Mouse (Mus musculus) intestine, embryonic 14.5 days (tissue): Measurements from ENCODE around the gene Tmub2. TPM values are rescaled to one million over a fixed set of nuclear protein-coding genes. Genes with fewer than 3 reads are reported as not detected.

Source experiments
- ATAC-seq: fragments of 200-750 bp; cut with Nextera tagmentation; replicated peaks from 2 replicates; pipeline ENCODE4 v1.8.0; 2017; ENCODE audit warnings: low read depth, moderate number of reproducible peaks, moderate TSS enrichment, moderate library complexity; ENCODE audit not compliant: low FRiP score, low TSS enrichment
- DNase-seq: peaks from one replicate; pipeline ENCODE4 v3.0.0-alpha.2; 2018; ENCODE audit warnings: low spot score
- H3K27ac ChIP-seq: fragments of 300-500 bp; sonication (generic); 2 replicates; pipeline ENCODE4 v1.5.1; 2014; ENCODE audit warnings: low read depth, mild to moderate bottlenecking, control low read depth
- H3K27me3 ChIP-seq: fragments of 300-500 bp; sonication (generic); replicated peaks from 2 replicates; pipeline ENCODE4 v1.6.1; 2014; ENCODE audit warnings: low read length, control low read depth; ENCODE audit not compliant: control insufficient read depth, insufficient read depth
- H3K36me3 ChIP-seq: fragments of 300-500 bp; sonication (generic); 2 replicates; pipeline ENCODE4 v1.6.1; 2014; ENCODE audit warnings: low read length, control low read depth; ENCODE audit not compliant: control insufficient read depth, insufficient read depth
- H3K4me1 ChIP-seq: fragments of 300-500 bp; sonication (generic); replicated peaks from 2 replicates; pipeline ENCODE4 v1.6.1; 2014; ENCODE audit warnings: low read length, control low read depth, mixed read lengths; ENCODE audit not compliant: control insufficient read depth, insufficient read depth
- H3K4me2 ChIP-seq: fragments of 300-500 bp; sonication (generic); 2 replicates; pipeline ENCODE4 v1.6.1; 2014; ENCODE audit warnings: low read length
- H3K4me3 ChIP-seq: fragments of 300-500 bp; sonication (generic); 2 replicates; pipeline ENCODE4 v1.5.1; 2014; ENCODE audit warnings: low read depth, low read length, control low read depth, mixed read lengths
- H3K9ac ChIP-seq: fragments of 300-500 bp; sonication (generic); 2 replicates; pipeline ENCODE4 v1.6.1; 2014; ENCODE audit warnings: mild to moderate bottlenecking, low read length
- H3K9me3 ChIP-seq: fragments of 300-500 bp; sonication (generic); 2 replicates; pipeline ENCODE4 v1.6.1; 2016; ENCODE audit warnings: low read length, control low read depth; ENCODE audit not compliant: control insufficient read depth
- WGBS: fragments of 180-500 bp; shearing (Covaris S2); extraction: QIAGEN DNeasy Blood & Tissue Kit; methylation state at CpG from one replicate; pipeline ENCODE4 v1.1.7; 2014; 5-methylcytosine and 5-hydroxymethylcytosine counted together
- polyA plus RNA-seq: library from polyadenylated mRNA; unstranded; fragments of >200 nt; fragmentation: Nextera tagmentation; extraction: Ambion mirVana; gene quantifications from 2 replicates; pipeline ENCODE4 v1.2.1, GENCODE M21; 2014

Gene Tmub2
- polyA plus RNA-seq, 1 experiment from 2014 or later, result 50.5 TPM

GRCm38 (mm10) chr11:102305359-102305758 lies 20.6 kb downstream of the Tmub2 start:
- WGBS, result 68% methylated on average over 3 of the region's 3 CpGs
- H3K4me1 ChIP-seq, result peaks cover 11% of the 10 kb centered on the region
- no peak overlapping the region for H3K4me2 ChIP-seq

GRCm38 (mm10) chr11:102308104-102308503 lies 23.4 kb downstream of the Tmub2 start:
- Histone ChIP-seq H3K4me3 (no peak overlapping the region), H3K4me2 (no peak overlapping the region), H3K9me3 (no peaks in the 10 kb centered on the region), H3K9ac (no peak overlapping the region), H3K4me1 (peaks cover 18% of the 10 kb centered on the region), H3K36me3 (peaks cover 64% of the 10 kb centered on the region), H3K27me3 (no peaks in the 10 kb centered on the region), H3K27ac (no peak overlapping the region)
- DNase-seq (no peak), ATAC-seq (no peak)
- 84% methylated on average over 9 of the region's 9 CpGs for WGBS

More at GRCm38 (mm10) chr11:102305359-102305758, 20.6 kb downstream of the Tmub2 start:
- peaks cover 43% of the 10 kb centered on the region for H3K36me3 ChIP-seq
- H3K4me3 ChIP-seq, result no peak overlapping the region
- no peak for ATAC-seq
- no peaks in the 10 kb centered on the region for H3K27me3 ChIP-seq
- H3K9ac ChIP-seq, result no peak overlapping the region
- H3K9me3 ChIP-seq, result no peaks in the 10 kb centered on the region
- no peak overlapping the region for H3K27ac ChIP-seq
- DNase-seq, result no peak

GRCm38 (mm10) chr11:102308979-102309378 lies 24.2 kb downstream of the Tmub2 start:
- Histone ChIP-seq H3K27me3 (no peaks in the 10 kb centered on the region), H3K4me3 (peak overlapping the region; percentile 34), H3K9ac (peak overlapping the region; percentile 29), H3K4me1 (peaks cover 18% of the 10 kb centered on the region), H3K9me3 (no peaks in the 10 kb centered on the region), H3K27ac (peak overlapping the region; percentile 60), H3K4me2 (peak overlapping the region; percentile 51), H3K36me3 (peaks cover 73% of the 10 kb centered on the region)
- under 1% methylated on average over 27 of the region's 27 CpGs for WGBS
- peak; percentile 89 for ATAC-seq
- peak; percentile 100 for DNase-seq

- DNase-seq, result no peak
- peaks cover 82% of the 10 kb centered on the region for H3K36me3 ChIP-seq
- no peak; the same call in 1 of the 2 replicates for ATAC-seq
- peak overlapping the region; percentile 60 for H3K27ac ChIP-seq
- no peaks in the 10 kb centered on the region for H3K27me3 ChIP-seq
- H3K4me1 ChIP-seq, result peaks cover 19% of the 10 kb centered on the region
- H3K9ac ChIP-seq, result peak overlapping the region; percentile 29; the same call in 1 of the 2 replicates
- H3K9me3 ChIP-seq, result no peaks in the 10 kb centered on the region
- peak overlapping the region; percentile 34 for H3K4me3 ChIP-seq
- WGBS, result 89% methylated on average over 22 of the region's 22 CpGs
- peak overlapping the region; percentile 51 for H3K4me2 ChIP-seq
Observed at GRCm38 (mm10) chr11:102309821-102310617, 25.3 kb downstream of the Tmub2 start.

GRCm38 (mm10) chr11:102310768-102311695 lies 26.3 kb downstream of the Tmub2 start:
- Histone ChIP-seq H3K4me2 (no peak overlapping the region), H3K4me1 (peaks cover 29% of the 10 kb centered on the region), H3K36me3 (peaks cover 80% of the 10 kb centered on the region), H3K27me3 (no peaks in the 10 kb centered on the region), H3K9ac (no peak overlapping the region), H3K4me3 (no peak overlapping the region), H3K9me3 (no peaks in the 10 kb centered on the region), H3K27ac (no peak overlapping the region)
- 50% methylated on average over 34 of the region's 38 CpGs for WGBS
- DNase-seq, result no peak
- ATAC-seq, result no peak

- Histone ChIP-seq H3K9ac (no peak overlapping the region), H3K36me3 (peaks cover 70% of the 10 kb centered on the region), H3K4me2 (no peak overlapping the region), H3K27me3 (no peaks in the 10 kb centered on the region), H3K9me3 (no peaks in the 10 kb centered on the region), H3K4me3 (no peak overlapping the region), H3K27ac (no peak overlapping the region), H3K4me1 (peaks cover 32% of the 10 kb centered on the region)
- ATAC-seq, result no peak
- DNase-seq, result no peak
- WGBS, result 92% methylated on average over 4 of the region's 4 CpGs
Observed at GRCm38 (mm10) chr11:102311966-102312365, 27.2 kb downstream of the Tmub2 start.

GRCm38 (mm10) chr11:102312586-102312985 lies 27.9 kb downstream of the Tmub2 start:
- H3K27me3 ChIP-seq, result no peaks in the 10 kb centered on the region
- H3K4me2 ChIP-seq, result no peak overlapping the region
- H3K4me3 ChIP-seq, result no peak overlapping the region
- H3K4me1 ChIP-seq, result peaks cover 32% of the 10 kb centered on the region
- no peak for DNase-seq
- peaks cover 64% of the 10 kb centered on the region for H3K36me3 ChIP-seq
- H3K9ac ChIP-seq, result no peak overlapping the region
- no peak for ATAC-seq
- no peaks in the 10 kb centered on the region for H3K9me3 ChIP-seq
- no peak overlapping the region for H3K27ac ChIP-seq
- WGBS, result 92% methylated on average over 6 of the region's 6 CpGs

- Histone ChIP-seq H3K9ac (no peak overlapping the region), H3K4me3 (no peak overlapping the region), H3K27me3 (no peaks in the 10 kb centered on the region), H3K9me3 (no peaks in the 10 kb centered on the region), H3K4me1 (peaks cover 29% of the 10 kb centered on the region), H3K36me3 (peaks cover 53% of the 10 kb centered on the region), H3K27ac (no peak overlapping the region), H3K4me2 (no peak overlapping the region)
- DNase-seq (no peak), ATAC-seq (no peak)
- WGBS, result 83% methylated on average over 12 of the region's 12 CpGs
Observed at GRCm38 (mm10) chr11:102314321-102314720, 29.6 kb downstream of the Tmub2 start.
